Mouse (Mus musculus): ENCODE measurements around the gene Ccl9. TPM values are rescaled to one million over a fixed set of nuclear protein-coding genes. Genes with fewer than 3 reads are reported as not detected.

Gene Ccl9
- 1 to 10 TPM; 3.6 to 7.9 TPM for total RNA-seq (2021)

GRCm38 (mm10) chr11:83578186-83578760, at the start of gene Ccl9:
Gene Ccl9, minus strand, starts transcription at chr11:83578636.
- DNase-seq (ENCODE audit: low spot score in 2 of 2), result peak in 1 of 2 experiments; percentile 33
- intact Hi-C loops (cut with DNase I), result loop anchor here (5.0 kb wide), 1 partner anchor 54 kb away; no protein-coding TSS in a partner anchor

DNA sequence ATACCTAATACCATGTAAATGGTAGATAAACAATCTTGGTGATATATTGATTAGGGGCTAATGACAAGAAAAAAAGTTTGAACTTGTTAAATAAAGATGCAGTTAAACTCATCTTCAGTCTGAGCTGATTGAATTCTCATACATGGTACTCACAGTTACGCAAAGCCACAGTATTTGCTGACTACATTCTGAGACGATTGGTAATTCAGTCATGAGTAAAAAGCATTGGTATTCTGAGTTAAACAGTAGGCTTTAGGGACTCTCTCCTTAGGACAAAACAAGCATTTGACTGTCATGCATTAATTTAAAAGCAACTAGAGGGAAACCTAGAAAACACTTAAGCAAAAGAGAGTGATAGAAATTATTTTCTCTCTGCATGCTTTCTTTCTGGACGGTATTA, 45.1 kb upstream of the Ccl9 start:
- intact Hi-C loops (cut with DNase I), result no loop called here
- no peak for DNase-seq (ENCODE audit: low spot score in 2 of 2)

- intact Hi-C loops (cut with DNase I), result no loop called here
- DNase-seq (ENCODE audit: low spot score in 2 of 2), result no peak
Measured at GRCm38 (mm10) chr11:83619037-83619436, 40.6 kb upstream of the Ccl9 start.

GRCm38 (mm10) chr11:83618238-83618637, 39.8 kb upstream of the Ccl9 start:
- intact Hi-C loops (cut with DNase I), result no loop called here
- no peak for DNase-seq (ENCODE audit: low spot score in 2 of 2)

DNA sequence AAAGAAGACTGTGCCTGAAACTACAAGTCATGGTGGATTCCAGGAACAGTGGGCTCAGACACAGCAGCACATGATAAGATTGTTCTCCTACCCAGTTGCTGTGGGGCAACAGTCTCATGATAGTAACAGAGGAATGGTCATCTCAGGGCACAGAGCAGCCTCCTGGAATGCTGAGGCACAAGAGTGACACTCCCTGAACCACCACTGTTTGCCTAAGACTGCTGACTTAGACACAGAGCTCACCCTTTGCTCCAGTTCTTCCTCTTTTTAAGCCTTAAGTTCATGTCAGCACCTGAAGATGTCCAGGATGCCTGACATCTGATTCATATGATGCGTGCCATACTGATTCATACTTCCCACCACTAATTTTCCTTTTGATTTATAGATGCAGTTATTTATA, 38.1 kb upstream of the Ccl9 start:
- intact Hi-C loops (cut with DNase I), result no loop called here
- no peak for DNase-seq (ENCODE audit: low spot score in 2 of 2)

GRCm38 (mm10) chr11:83610900-83611299, 32.5 kb upstream of the Ccl9 start:
- no peak for DNase-seq (ENCODE audit: low spot score in 2 of 2)
- intact Hi-C loops (cut with DNase I), result no loop called here

DNA sequence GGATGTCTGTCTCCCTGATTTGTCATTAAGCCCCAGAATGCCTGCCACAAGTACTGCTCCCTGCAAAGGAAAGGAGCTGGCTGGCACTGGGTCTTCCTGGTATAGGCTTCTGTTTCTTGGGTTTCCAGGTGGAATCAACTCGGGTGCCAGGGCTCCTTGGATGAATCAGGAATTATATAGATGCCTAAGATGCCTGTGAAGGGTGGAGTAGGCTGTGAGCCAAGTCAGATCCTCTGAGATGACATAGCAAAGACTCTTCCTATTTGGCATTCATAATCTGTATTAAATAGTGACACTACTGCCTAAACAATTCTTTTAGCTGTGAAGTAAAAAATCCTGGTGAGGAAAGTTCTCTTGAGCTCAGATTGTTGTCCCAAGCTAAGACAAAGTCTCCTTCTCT, 28.0 kb upstream of the Ccl9 start:
- DNase-seq (ENCODE audit: low spot score in 2 of 2), result no peak
- intact Hi-C loops (cut with DNase I), result no loop called here

- no peak for DNase-seq (ENCODE audit: low spot score in 2 of 2)
- intact Hi-C loops (cut with DNase I), result no loop called here
Measured at GRCm38 (mm10) chr11:83605535-83605934, 27.1 kb upstream of the Ccl9 start.

DNA sequence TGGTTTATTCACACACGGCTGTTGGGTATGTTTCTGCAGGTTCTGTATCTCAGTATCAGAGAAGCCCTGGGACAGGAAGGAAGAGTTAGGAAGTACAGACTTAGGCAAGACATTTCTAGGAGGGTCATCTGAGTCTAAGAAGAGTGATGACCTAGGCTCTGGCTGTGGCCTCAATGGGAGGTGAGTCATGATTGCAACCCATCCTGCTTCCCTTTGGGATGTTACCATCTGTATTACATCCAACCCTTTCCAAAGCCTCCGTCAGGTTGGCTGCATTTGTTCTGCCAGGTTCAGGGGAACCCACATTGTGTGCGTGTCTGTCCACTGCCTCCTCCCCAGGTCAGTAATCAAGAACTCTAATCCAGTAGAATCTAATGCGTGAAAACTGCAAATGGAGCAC, 26.3 kb upstream of the Ccl9 start:
- no peak for DNase-seq (ENCODE audit: low spot score in 2 of 2)
- intact Hi-C loops (cut with DNase I), result no loop called here

GRCm38 (mm10) chr11:83603399-83603798, 25.0 kb upstream of the Ccl9 start:
- intact Hi-C loops (cut with DNase I), result no loop called here
- no peak for DNase-seq (ENCODE audit: low spot score in 2 of 2)

DNA sequence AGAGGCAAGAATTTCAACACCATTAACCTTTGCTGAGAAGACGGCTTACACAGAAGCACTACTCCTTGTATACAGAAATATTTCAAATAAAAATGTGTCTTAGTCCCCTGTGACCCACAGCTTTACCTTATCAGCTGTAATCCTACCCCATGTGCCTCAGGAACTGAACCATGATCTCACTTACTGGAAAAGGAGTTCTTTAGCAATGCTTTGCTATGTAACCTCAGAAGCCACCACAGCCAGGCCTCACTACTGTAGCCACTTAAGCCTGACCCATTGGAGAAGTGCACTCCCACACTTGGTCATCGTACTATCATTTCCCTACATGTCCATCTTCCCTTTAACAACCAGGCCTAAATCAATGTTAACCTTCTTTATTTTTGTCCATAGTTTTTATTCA, 22.1 kb upstream of the Ccl9 start:
- intact Hi-C loops (cut with DNase I), result no loop called here
- DNase-seq (ENCODE audit: low spot score in 2 of 2), result no peak

GRCm38 (mm10) chr11:83598991-83599390, 20.6 kb upstream of the Ccl9 start:
- intact Hi-C loops (cut with DNase I), result no loop called here

DNA sequence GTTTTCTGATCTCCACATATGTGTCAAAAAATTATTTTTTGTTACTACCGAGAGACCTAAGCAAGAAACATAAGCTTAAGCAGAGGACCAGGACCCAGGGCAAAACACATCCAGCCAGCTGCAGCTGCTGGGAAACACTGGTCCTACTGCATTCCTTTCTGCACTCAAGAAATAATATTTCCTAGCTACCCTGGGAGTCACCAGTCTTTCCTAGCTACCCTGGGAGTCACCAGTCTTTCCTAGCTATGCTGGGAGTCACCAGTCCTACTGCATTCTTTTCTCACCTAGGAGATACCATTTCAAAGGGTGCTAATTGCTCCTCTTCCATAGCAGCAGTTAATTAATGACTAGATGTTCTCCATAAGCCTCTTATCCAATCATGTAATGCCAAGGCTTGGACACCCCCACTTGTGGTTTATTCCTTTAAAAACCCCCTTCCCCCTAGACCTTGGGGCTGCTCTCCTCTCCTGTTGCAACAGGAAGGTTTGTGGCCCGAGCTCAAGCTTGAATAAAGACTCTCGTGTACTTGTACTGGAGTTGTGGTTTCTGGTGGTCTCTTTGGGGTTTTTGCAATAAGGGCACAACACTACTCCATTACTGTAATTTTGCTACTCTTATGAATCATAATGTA, 19.9 kb upstream of the Ccl9 start:
- intact Hi-C loops (cut with DNase I), result no loop called here
- no peak for DNase-seq (ENCODE audit: low spot score in 2 of 2)

More at GRCm38 (mm10) chr11:83598991-83599390, 20.6 kb upstream of the Ccl9 start:
- DNase-seq (ENCODE audit: low spot score in 2 of 2), result no peak

DNA sequence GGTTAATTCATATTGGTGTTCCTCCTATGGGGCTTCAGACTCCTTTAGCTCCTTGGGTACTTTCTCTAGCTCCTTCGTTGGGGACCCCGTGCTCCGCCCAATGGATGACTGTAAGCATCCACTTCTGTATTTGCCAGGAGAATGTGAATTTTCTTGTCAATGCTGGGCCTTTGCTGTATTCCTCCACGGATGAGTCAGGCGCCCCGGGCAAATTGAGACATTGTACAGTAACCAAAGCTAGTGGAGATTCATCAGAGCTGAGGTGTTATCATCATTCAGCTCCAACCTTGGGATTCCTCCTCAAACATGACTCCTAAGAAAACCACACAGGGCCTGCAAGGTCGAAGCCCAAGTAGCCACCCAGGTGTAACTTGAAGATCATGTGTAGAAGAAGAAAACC, 19.4 kb upstream of the Ccl9 start:
- DNase-seq (ENCODE audit: low spot score in 2 of 2), result no peak
- intact Hi-C loops (cut with DNase I), result no loop called here

GRCm38 (mm10) chr11:83595669-83596455, 17.4 kb upstream of the Ccl9 start:
- intact Hi-C loops (cut with DNase I), result no loop called here
- DNase-seq (ENCODE audit: low spot score in 2 of 2), result no peak

DNA sequence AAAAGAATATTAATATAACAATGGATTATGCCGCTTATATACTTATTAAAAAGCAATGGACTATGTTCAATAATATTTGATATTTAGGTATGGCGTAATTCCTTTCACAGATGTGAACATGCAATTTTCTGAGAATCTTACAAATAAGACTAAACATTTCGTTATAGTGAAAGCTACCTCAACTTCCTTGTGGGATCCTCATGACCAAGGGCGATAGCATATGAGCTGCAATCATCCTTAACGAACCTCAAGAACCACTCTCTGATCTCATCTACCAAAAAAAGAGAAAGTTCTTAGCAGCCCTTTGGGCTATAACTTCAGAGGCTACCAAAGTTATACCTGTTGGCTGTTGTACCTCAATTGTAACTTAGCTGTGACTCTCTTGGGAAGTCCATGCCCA, 15.0 kb upstream of the Ccl9 start:
- DNase-seq (ENCODE audit: low spot score in 2 of 2), result no peak
- intact Hi-C loops (cut with DNase I), result no loop called here

DNA sequence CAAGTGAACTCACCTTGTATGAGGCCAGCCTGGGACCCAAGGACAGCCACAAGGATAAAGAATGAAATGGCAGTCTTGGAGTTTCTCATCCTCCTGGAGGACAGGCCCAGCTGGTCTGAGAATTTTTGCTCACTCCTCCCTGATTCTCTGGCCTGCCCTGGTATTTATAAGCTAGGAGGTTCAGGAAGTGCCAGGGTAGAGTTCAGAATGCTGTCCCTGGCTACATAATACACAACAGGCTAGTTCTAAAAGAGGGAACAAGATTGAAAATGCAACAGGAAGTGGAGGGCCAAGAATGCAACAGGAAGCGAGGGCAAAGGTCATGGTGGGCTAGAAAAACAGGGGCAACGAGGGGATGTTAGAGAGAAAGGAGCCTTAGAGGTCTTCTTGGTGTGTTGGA, 14.4 kb upstream of the Ccl9 start, which contains the start of gene Ccl6:
Gene Ccl6 (minus strand): TSS at position 235 of the 400 bp plus-strand sequence.
- intact Hi-C loops (cut with DNase I), result no loop called here
- DNase-seq (ENCODE audit: low spot score in 2 of 2), result no peak

GRCm38 (mm10) chr11:83584232-83584631, 5.8 kb upstream of the Ccl9 start:
- no peak for DNase-seq (ENCODE audit: low spot score in 2 of 2)
- intact Hi-C loops (cut with DNase I), result no loop called here

- no peak for DNase-seq (ENCODE audit: low spot score in 2 of 2)
Measured at GRCm38 (mm10) chr11:83583450-83583754, 5.0 kb upstream of the Ccl9 start.

GRCm38 (mm10) chr11:83582626-83583449, 4.4 kb upstream of the Ccl9 start:
- intact Hi-C loops (cut with DNase I), result no loop called here

More at GRCm38 (mm10) chr11:83583450-83583754, 5.0 kb upstream of the Ccl9 start:
- intact Hi-C loops (cut with DNase I), result no loop called here

More at GRCm38 (mm10) chr11:83582626-83583449, 4.4 kb upstream of the Ccl9 start:
- DNase-seq (ENCODE audit: low spot score in 2 of 2), result no peak
